Mouse (Mus musculus) brain, embryonic 14.5 days (tissue): Measurements from ENCODE around the gene Spsb4.

ENCODE experiments used
- CTCF ChIP-seq: fragments of 200-500 bp; IDR thresholded peaks from 2 replicates; pipeline ENCODE4 v1.5.1; 2012; ENCODE audit warnings: inconsistent platforms, mild to moderate bottlenecking, moderate library complexity, borderline replicate concordance; ENCODE audit not compliant: insufficient read depth, insufficient read length; ENCODE audit errors: extremely low read depth
- POLR2A ChIP-seq: fragments of 200-500 bp; IDR thresholded peaks from 2 replicates; pipeline ENCODE4 v1.6.1; 2012; ENCODE audit warnings: mild to moderate bottlenecking, inconsistent platforms, borderline replicate concordance; ENCODE audit not compliant: poor library complexity, insufficient read depth, insufficient read length, severe bottlenecking; ENCODE audit errors: extremely low read depth

DNA sequence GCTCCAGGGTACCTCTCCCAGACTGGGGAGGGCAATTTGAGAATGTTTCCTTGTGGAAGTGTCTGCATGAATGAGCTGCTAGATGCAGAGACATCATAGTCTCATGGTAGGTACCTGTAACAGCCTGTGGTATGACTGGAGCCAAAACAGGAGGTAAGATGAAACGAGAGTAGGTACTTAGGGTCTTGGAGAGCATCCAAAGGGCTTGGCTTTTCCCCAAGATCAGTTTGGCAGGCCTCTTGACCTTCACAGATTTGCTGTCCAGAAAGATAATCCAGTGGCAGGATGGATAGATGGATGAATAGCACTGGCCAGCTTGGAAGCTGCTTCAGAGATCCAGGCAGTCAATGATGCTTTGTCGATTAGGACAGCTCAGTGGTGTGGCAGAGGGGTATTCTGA, 1.0 kb upstream of the Spsb4 start:
- TF ChIP-seq CTCF: no peak
- no peak for TF ChIP-seq POLR2A
